Mouse (Mus musculus) left cerebral cortex, postnatal 14 days (tissue): ENCODE results near the gene Zfp423. TPM values are rescaled to one million over a fixed set of nuclear protein-coding genes. Genes with fewer than 3 reads are reported as not detected.
A peak's percentile ranks its signal among the peaks of the same experiment; 100 is the strongest.

Experiments used
- DNase-seq, 2 experiments: peaks; one replicate each; pipeline ENCODE4 v3.0.0; 2021 to 2022; ENCODE audit warnings: low spot score in 2 of 2, mixed read lengths in 1 of 2
- intact Hi-C: fragments of 180-260 bp; cut with DNase I; formaldehyde crosslinking; loops from one replicate; pipeline ENCODE4 v1.15.1; 2025
- total RNA-seq, 2 experiments: library from RNA; stranded (reverse); gene quantifications; 2 replicates each; pipeline ENCODE4 v1.2.3; 2021

Gene Zfp423
- total RNA-seq, 2 experiments from 2014 or later = 20.4 to 27.4 TPM

DNA sequence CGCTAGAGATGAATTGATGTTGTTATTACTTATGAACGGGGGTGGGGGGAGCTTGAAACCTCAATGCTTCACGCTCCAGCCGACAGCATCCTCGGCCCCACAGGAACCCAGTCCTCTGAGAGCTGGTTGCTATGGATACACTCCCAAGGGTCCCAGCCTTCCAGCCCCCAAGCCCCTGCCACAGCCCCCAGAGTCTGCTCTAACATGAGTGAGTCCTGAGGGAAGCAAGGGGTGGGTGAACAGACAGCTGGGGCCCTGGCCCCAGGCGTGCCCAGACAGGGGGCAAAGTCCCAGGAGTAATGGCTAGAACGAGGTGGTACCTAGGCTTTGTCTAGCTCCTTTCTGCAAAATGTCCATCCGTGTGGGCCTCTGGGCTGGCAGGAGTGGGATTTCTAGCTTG is 181.8 kb downstream of the Zfp423 start:
- intact Hi-C loops = no loop called here
- DNase-seq = no peak

DNA sequence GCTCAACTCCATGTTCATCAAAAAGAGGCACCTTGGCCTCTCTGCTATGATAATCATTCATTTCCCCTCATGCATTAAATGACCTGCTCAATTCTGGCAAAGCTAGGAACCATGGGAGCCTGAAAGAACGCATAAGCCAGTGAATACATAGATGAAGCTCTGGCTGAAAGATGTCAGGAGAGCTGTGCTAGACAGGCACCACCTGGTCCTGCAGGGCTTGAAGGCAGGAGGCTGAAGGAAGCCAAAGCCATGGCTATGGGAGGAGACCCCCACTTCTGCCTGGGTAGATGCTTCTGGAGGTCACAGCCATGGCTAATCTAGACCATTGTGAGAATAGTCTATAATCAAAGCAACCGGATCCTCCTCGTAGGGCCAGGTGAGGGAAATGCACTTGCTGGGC is 183.5 kb downstream of the Zfp423 start:
- no peak for DNase-seq
- intact Hi-C loops = no loop called here

GRCm38 (mm10) chr8:87774966-87775365 is 184.4 kb downstream of the Zfp423 start:
- no peak for DNase-seq
- intact Hi-C loops = no loop called here

DNA sequence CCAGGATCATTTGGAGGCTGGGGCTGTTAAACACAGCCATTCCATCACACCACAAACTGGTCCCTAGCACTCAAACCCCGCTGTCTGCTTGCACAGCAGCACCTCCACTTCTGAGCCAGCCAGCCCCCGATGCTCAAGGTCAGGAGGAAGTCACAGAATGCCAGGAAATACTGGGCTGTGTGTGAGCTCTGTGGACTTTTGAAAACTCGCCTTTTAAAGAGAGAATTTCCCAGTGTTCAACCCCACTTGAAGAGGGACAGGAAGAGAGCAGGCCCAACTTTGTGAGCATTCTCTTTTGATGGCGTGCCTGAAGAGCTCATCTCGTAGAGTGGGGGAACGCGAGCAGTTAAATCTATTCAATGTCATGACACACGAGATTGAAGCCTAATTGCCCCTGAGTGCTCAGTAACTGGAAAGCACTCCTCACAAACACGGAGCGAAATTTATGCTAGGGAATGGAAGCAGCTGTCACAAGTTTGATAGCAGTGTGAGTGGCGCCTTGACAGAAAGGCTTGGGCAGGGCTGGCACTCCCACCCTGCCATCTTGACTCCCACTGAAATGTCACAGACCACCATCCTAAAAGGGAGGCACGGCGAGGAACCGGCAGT is 186.4 kb downstream of the Zfp423 start:
- no peak for DNase-seq
- intact Hi-C loops = no loop called here

- intact Hi-C loops = no loop called here
Observed at GRCm38 (mm10) chr8:87767882-87768281, 191.5 kb downstream of the Zfp423 start.

DNA sequence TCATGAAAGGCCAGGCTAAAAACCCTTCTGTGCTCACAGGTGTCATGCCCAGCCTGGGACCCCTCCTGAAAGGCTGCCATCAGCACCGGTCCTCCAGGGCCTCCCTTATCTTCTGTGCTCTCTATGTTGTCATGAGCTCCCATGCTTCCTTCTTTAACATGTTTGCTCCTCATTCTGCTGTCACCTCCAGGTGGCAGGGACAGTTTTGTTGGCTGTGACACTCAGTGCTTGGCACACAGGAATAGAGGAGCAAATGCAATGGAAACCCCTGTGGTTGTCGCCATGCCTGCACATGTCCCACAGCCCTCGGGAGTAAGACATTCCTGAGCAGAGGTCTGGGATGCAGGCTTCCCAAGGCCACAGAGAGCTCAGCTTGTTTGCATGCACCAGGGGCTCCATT is 194.1 kb downstream of the Zfp423 start:
- DNase-seq = no peak
- intact Hi-C loops = no loop called here

More at GRCm38 (mm10) chr8:87767882-87768281, 191.5 kb downstream of the Zfp423 start:
- no peak for DNase-seq

DNA sequence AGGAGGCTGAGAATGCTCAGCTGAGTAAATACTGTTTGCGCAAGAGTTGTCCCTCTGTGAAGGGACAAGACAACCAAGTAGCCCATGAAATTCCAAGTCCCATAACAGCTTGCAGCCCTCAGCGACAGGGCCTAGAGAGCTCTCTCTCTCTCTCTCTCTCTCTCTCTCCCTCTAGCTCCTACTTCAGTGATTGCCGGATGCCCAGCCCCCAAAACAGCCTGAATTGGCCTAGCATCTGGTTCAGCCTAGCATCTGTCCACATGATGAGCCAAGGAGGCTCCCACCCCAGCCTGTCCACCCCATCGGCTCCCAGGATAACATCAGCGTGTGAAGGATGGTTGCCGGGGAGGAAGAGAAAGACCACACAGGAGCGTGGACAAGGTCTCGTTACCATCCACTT is 200.6 kb downstream of the Zfp423 start:
- intact Hi-C loops = no loop called here
- DNase-seq = no peak

GRCm38 (mm10) chr8:87754853-87755252 is 204.5 kb downstream of the Zfp423 start:
- no peak for DNase-seq
- intact Hi-C loops = no loop called here

GRCm38 (mm10) chr8:87753636-87754035 is 205.8 kb downstream of the Zfp423 start:
- intact Hi-C loops = no loop called here
- DNase-seq = no peak

DNA sequence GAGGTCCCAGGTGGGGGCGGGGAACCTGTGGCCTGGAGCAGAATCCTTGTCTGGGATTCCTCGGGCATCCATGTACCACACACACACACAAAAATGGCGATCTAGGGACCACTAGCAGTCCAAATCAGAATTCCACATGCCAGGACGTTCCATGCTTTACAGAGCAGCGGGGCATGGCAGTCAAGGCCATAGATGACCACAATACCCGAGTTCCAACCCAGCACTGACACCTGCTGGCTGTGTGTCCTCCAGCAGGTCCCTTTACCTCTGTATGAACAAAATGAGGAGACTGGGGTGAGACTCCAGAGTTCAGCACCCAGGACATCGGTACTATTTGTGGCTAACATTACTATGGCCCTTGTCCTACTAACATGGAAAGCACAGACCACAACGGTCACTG is 206.2 kb downstream of the Zfp423 start:
- intact Hi-C loops = no loop called here
- DNase-seq = no peak

DNA sequence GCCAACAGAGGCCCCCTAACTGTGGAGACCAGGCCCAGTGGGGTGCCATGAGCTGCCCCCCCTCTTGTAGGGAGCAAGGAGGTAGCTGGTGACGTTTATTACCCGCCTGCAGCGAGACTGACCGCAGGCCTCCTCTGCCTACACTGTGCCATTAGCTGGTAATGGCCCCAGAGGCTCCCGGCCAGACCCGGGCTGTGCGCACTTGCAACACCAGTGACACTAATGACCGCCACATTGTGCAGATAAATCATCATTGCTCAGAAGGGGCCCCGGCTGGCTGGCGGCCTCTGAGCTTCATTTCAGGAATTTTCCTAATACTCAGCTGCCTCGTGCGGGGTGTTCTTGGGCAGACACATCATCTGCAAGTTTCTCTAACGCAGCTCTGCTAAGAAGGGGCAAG is 206.7 kb downstream of the Zfp423 start:
- intact Hi-C loops = no loop called here
- no peak for DNase-seq

- intact Hi-C loops = no loop called here
- peak; percentile 12 to 25 for DNase-seq
Observed at GRCm38 (mm10) chr8:87747582-87747981, 211.8 kb downstream of the Zfp423 start.

DNA sequence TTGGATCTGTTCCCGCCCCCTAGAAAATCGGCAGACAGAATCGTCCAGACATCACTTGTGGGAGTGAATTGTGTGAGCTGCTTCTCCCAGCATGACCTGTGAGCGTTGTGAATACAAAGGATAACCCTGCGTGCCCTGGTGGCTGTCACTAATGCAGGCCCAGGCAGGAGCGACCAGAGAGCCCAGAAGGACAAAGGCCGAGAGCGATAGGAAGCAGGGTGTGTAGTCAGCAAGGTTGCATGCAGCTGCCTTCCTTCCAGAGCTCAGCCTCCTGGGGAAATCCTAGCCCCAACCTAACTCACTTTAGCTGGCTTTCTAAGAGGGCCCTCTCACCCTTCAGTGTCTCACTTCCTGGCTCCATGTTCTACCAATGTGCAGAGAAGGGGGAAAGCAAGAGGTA is 212.3 kb downstream of the Zfp423 start:
- intact Hi-C loops = no loop called here
- DNase-seq = no peak

- intact Hi-C loops = no loop called here
- no peak for DNase-seq
Observed at GRCm38 (mm10) chr8:87746072-87746471, 213.3 kb downstream of the Zfp423 start.

DNA sequence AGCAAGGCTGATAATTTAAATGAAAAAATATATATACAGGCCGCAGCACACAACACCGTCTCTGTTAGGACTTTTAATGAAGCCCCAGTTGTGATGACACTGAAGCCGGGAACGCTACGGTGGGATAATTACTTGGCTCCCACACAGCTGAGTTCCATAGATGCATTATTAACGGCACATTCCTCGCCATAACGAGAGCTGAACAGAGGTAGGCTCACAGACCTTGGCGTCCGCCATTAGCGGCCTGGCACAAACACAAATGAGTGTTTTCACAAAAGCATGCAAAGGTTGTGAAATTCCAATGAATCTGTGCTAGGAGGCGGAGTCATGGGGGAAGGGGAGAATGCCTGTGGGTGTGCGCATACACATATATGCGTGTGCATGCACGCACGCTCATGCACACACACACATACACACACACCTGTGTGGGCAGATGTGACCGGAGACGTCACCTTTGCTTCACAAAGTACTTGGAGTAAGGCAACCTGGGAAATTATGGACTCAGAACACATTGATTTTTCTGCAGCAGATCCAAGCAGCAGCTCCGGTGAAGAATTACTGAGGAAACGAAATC is 214.2 kb downstream of the Zfp423 start:
- no peak for DNase-seq
- intact Hi-C loops = no loop called here

DNA sequence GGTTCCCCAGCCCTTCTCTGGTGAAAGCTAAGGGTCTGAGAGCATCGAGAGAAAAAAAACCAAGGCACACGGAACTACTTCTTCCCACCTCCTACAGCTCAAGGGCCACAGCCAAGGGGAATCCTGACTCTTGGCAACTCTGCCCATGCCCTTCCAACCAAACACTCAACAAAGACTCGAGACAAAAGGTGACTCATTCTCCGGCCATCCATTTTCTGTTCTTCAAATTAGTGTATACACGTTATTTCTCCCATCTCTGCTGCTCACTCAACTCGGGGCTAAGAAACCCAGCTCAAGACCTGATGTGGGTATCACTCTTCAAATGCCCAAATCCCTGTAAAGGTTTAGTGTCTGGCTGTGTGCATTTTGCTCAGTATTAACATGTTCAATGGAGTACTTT is 214.8 kb downstream of the Zfp423 start:
- intact Hi-C loops = no loop called here
- DNase-seq = no peak

- DNase-seq = no peak
- intact Hi-C loops = no loop called here
Observed at GRCm38 (mm10) chr8:87742016-87742415, 217.4 kb downstream of the Zfp423 start.

DNA sequence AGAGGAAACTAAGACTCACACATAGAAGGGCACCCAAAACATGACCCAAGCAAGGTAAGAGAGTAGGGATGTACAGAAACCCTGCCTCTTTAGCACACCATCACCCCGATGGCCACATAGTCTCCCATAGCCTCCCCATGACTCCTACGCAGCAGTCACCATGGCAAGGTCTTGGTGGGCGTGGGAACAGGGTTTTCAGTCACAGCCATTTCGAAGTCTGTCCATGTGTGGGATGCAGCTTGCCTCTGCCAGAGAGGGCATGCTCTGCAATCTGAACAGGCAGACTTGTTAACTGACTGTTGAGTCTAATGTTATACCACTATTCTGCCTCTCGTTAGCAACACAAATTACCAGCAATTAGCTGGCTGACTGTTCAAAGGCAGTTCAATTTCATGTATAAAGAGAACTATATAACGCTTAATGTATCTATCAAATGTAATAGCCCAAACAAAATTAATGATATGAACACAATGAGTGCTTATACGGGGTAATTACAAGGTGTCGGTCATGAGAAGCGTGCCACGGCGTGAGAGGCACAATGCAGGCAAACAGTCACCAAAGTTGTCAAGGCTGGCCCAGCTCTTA is 218.4 kb downstream of the Zfp423 start:
- no peak for DNase-seq
- intact Hi-C loops = no loop called here

DNA sequence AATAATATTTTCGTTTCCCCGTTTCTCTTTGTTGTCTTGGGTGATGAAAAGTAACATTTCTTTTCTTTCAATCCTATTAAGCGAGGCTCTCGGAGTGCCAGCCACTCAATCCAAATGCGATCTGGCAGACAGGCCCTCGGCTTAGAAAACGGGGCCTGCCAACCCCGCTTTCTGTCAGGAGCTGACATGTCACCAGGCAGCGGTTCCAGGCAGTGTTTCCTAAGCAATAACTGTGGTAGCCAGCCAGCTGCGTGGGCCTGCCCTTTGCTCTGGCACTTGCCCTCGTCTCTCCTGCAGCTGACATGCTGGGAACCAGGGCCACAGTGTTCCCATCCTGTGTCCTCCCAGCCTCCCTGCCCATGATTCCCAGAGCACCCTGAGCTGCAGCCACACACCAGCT is 221.5 kb downstream of the Zfp423 start:
- peak; percentile 12 to 26 for DNase-seq
- intact Hi-C loops = no loop called here

DNA sequence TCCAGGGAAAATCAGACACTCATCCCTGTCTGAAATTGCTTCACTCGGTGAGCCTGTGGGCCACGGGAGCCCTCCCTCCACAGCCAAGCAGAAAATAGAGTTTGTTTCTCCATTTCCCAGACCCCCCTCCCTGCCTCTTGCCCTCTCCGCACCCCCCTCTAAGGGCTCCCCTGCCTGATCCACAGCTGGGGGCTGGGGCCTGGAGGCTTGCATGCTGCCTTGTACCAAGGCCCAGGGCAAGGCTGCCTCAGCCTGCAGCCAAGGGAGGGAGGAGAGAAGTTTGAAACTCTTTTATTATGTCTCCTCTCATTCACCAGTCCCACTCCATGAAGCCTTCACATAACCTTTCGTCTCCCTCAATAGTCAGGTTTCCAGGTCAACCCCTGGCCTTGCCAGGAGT is 224.5 kb downstream of the Zfp423 start:
- intact Hi-C loops = no loop called here
- no peak for DNase-seq

DNA sequence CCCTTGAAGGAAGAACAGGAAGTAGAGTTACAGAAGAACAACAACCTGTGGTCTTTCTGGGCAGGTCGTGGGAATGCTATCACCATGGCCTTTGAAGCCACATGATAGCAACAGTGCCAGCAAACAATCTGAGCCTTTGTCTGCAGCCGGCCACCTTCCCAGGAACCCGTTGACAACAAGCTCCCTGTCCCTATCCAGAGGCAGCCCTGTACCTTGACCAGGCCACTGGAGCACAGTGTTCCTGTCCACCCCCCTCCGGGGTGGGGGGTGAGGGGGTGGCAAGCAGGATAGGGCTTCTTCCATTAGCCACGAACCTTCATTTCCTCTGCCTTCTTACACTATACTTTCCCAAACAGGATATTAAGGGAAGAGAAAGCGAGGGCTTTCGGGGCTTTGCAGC is 224.9 kb downstream of the Zfp423 start:
- intact Hi-C loops = no loop called here
- no peak for DNase-seq
